Mouse (Mus musculus): ENCODE results near the gene Txn1.

Txn1 gene

GRCm38 (mm10) chr4:57956029-57956960 is at the start of gene Txn1:
TSS of gene Txn1 (minus strand) at chr4:57956411.
- DNase-seq, result peak; percentile 100

DNA sequence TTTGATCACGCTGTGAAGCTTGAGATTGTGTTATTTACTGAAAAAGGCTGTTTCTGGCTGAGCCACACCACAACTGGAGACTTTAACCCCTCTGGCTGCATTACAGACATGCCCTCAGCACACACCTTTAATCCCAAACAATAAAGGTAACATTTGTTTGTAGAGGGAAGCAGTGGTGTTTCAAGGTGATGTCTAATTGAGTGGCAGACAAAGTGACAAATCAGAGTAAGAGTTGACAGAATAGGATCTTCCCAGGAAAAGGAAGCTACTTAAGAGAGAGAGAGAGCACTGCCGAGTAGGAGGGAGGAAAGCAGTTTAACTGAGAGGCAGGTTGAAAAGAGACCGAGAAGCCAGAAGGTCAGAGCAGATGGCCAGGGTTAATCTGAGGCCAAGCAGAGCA is 47.3 kb upstream of the Txn1 start:
- no peak for DNase-seq

GRCm38 (mm10) chr4:57991425-57991824 is 35.2 kb upstream of the Txn1 start:
- DNase-seq, result no peak

DNA sequence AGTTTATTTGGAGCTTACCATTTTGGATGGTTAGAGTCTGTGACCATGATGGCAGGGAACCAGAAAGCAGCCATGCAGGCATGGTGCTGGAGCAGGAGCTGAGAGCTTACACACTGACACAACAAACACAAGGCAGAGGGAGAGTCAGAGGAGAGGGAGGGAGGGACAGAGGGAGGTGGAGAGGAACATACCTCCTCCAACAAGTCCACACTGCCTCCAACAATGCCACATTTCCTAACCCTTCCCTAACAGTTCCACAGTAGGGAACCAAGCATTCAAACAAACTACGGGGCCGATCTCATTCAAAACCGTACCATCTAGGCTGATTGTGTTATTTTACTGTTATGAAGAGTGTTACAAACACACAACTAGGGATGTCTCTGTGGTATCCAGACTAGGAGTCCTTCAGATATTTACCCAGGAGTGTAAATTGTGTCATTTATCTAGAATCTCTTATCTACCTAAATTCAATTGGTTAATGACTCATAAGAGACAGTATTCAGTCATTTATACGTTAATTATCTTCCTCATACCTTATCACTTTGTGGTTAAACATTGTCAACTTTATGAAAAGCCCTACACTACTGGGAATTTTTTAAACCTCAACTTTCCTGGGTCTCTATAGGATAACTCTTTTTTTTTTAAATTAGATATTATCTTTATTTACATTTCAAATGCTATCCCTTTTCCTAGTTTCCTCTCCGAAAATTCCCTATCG is 18.3 kb upstream of the Txn1 start:
- DNase-seq, result no peak

DNA sequence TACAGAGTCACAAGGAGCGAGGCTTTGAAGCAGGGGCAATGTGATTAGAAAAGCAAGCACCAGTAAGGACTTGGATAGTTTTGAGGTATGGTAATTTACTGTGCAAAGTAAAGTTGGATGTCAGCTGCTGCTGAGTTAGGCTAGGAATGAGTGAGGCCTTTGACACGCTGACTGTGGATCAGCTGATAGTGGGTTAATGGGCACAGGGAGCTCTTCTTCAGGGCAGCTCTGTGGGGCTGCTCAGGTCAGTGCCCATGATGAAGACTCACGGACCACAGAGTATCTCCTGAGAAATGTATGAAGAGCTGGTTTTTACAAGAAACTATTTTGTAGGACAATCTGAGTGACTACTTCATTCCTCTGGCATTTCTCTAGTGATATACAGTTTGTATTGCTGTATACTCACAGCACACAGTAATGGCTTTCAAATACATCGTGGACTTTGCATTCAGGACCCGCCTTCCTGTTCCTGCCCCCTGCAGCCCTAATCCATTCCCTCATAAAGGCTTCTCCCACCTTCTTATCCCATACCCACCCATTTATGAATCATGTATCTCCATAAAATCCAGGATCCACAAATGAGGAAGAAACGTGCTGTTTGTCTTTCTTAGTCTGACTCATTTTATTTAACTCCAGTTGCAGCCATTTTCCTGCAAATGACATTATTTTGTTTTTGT is 17.5 kb upstream of the Txn1 start:
- DNase-seq, result no peak

DNA sequence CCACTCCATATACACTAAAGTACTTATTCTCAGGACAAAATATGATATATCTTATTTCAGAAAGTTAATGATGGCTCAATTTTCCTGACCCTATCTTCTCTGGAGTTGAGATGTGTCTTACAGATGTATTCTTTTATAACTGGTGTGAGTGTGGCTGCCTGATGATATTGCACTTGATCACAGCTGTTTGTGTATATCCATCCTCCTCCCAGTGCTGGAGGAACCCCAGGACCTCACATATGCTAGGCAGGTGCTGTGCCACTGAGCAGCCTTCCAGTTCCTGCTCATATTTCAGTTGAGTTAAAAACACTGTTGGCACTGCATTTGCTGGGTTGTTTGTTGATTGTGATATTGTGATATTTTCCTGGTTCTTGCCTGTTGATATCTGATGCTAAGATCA is 14.1 kb upstream of the Txn1 start:
- no peak for DNase-seq

GRCm38 (mm10) chr4:57967195-57967594 is 11.0 kb upstream of the Txn1 start:
- no peak for DNase-seq

- DNase-seq, result no peak
Observed at GRCm38 (mm10) chr4:57965516-57965915, 9.3 kb upstream of the Txn1 start.

- no peak for DNase-seq
Observed at GRCm38 (mm10) chr4:57964143-57964542, 7.9 kb upstream of the Txn1 start.

GRCm38 (mm10) chr4:57959056-57959455 is 2.8 kb upstream of the Txn1 start:
- no peak for DNase-seq

GRCm38 (mm10) chr4:57958098-57958497 is 1.9 kb upstream of the Txn1 start:
- no peak for DNase-seq

DNA sequence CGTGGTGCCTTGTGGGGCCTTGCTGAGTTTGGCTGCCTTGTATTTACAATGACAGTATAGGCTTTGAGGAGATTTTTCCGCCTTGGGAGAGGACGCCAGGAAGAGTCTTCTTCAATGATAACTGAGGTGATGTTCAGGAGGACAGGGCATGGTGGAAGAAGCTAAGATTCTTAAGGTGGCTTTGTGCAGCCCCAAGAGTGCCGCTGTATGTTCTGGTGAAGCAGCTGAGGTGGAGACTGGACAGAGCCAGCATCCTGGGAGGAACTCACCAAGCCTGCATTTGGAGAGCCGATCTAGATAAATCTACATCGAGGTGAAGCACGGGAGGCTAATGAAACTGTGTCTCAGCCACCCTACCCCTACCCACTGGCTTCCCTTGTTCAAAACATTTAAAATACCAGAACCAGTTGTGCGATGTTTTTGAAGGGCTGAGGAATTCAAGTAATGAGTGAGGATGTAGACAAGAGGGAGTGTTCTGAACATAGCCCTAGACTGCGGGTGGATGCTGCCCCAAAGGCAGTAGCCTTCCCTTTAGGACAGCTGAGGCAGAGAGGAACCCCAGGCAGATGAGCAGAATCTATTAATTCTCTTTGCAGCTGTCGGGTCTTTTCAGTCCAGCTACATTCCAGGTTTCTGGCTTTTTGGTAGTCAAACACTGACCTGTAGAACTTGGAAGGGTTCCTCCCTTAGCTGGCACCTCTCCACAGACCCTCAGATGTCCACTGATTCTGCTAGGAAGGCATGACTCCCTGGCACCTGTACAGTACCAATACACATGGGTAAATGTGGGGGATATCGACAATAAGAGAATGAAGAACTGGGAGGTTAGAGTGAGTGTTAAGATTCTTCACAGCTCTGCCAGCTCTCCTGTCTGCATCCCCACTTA is 1.2 kb upstream of the Txn1 start:
- peak; percentile 25 for DNase-seq

- peak; percentile 87 for DNase-seq
Observed at GRCm38 (mm10) chr4:57955544-57955958, 660 bp downstream of the Txn1 start.

DNA sequence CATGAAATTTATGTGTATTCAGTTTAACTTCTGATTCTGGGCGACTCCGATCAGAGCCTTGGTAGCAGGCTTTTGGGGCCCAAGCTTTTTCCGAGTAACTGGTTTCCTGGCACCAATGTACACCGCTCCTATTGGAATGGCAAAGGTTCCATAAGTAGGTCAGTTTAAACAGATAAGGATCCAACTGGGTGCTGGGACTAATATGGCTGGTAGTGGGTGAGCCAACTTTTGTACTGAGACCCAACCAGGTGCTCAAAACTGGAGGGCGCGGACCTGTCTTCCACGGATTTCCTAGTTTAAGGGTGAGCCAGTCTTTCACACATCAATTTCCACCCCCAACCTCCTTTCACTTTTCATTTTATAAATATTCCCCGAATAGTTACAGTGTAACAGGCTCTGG is 1.2 kb downstream of the Txn1 start:
- no peak for DNase-seq

DNA sequence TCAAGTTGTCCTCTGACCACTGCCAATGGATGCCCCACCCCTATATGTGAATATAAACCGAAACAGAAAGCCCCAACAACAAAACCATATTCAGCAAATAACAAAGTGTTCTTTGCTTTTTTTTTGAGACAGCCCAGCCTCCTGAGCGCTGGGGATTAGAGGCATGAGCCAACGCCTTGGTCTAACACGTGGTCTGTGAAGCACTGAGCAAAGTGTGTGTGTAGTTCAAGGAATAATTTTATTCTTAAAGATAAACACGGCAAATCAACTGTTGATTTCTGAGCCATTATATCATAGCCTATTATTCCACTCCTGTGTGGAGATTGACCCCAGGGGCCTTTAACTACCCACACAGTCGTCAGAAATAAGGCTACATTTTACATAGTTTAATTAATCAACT is 1.6 kb downstream of the Txn1 start:
- DNase-seq, result no peak

DNA sequence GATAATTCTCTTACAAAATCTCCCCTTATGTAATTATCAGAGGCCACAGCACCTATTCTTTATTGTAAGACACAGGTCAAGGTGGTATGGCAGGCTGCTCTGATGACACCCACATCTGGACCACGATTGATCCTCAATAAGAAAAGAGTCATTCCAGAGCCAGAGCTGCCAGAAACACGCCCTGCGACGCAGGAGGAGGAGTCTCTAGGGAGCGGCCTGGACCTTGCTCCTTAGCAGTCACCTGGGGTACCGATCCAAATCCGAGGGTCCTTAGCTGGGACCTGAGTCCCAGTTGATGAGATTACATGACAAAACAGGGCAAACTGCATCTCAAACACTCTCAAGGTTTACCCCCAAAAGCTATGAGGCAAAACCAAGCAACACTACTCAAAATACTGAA is 2.4 kb downstream of the Txn1 start:
- DNase-seq, result no peak

DNA sequence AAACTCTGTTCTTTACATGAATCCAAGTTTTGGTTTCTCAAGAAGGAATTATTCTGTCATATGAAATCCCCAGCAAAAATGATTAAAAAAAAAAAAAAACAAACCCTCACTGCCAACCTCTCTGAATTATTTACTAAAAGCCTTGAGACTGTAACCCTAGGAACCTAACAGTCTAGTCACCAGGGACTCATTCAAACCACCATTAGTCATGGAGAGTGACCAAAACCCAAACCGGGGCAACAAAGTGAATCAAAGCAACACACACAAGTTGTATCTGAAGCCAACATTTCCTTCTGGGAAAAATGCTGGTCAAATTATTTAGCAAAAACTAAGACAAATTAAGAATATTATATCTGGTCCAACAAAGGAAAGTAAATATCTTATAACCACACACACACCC is 3.3 kb downstream of the Txn1 start:
- DNase-seq, result no peak

DNA sequence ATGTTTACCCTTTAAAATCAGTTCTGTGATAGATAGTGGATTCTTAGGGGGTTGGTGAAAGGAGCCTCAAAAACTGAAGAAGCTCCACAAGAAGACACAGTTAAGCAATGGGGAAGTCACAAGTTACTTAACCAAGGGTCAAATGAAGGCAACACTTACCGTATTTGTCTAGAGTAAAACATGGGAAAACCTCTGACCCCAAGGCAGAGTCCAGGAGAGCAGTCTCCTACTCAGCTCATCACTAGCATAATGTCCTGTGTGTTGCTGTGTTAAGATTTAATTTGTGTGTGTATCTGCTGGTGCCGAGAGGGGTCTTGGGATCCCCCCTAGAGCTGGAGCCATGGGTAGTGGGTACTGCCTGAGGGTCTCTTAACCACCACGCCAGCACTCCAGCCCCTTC is 3.8 kb downstream of the Txn1 start:
- DNase-seq, result no peak

GRCm38 (mm10) chr4:57949866-57950265 is 6.3 kb downstream of the Txn1 start:
- no peak for DNase-seq

DNA sequence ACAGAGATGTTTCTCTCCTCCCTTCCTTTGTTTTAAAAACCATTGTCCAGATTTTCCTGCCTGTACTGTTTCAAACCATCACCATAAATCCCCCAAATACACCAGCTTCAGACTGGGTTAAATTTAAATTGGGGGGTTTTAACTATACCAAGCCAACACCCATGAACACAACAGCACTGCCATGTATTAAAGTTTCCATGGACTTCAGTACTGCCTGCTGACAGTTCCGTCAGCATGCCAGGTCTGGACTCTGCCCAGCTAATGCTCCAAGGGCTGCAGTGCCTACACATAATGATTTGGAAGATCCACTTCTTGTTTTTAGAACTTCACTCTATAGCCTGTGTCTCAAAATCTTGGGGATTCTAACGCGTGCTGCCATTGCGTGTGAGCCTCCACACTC is 8.7 kb downstream of the Txn1 start:
- DNase-seq, result no peak

- DNase-seq, result no peak
Observed at GRCm38 (mm10) chr4:57947036-57947435, 9.2 kb downstream of the Txn1 start.

- no peak for DNase-seq
Observed at GRCm38 (mm10) chr4:57942892-57943291, 13.3 kb downstream of the Txn1 start.

DNA sequence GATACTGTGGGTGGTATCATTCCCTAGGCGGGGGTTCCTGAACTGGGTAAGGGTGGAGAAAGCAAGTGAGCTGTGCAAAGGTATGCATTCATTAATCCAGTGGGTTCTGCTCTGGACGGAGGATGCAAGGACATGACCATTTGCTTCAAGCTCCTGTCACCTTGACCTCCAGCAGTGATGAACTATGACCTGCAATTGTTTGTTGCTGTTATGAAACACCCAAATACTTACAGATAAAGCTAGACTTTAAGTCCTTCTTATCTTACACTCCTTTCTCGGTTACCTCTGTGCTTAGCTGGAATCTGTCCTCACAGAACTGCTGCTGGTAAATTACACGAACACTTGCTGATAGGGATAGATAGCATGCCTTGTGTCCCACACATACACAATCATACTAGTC is 15.6 kb downstream of the Txn1 start:
- no peak for DNase-seq
